Mouse (Mus musculus) G1E (cell line): Measurements from ENCODE around the gene Cdkn2a.

Source experiments
- CTCF ChIP-seq: IDR thresholded peaks from 2 replicates; pipeline ENCODE4 v1.5.1; 2012; ENCODE audit warnings: low read depth, low read length, inconsistent platforms, mixed read lengths
- GATA1 ChIP-seq: IDR thresholded peaks from 2 replicates; pipeline ENCODE4 v1.6.1; 2012; ENCODE audit warnings: borderline replicate concordance, low read length, inconsistent platforms, mixed read lengths
- GATA2 ChIP-seq: IDR thresholded peaks from 2 replicates; pipeline ENCODE4 v1.6.1; 2012; ENCODE audit warnings: low read depth, low read length, inconsistent platforms, borderline replicate concordance
- POLR2AphosphoS5 ChIP-seq: IDR thresholded peaks from 2 replicates; pipeline ENCODE4 v1.6.1; 2012; ENCODE audit warnings: low read depth, low read length, inconsistent platforms; ENCODE audit not compliant: insufficient replicate concordance
- TAL1 ChIP-seq: conservative IDR thresholded peaks from 2 replicates; pipeline ENCODE4 v1.6.1; 2012; ENCODE audit warnings: low read depth, low read length, inconsistent platforms, mixed read lengths

- TF ChIP-seq GATA2 (no peak), CTCF (no peak), POLR2AphosphoS5 (no peak), GATA1 (no peak), TAL1 (no peak)
Observed at GRCm38 (mm10) chr4:89308001-89308400, 13.5 kb upstream of the Cdkn2a start.
